Mouse (Mus musculus) lung, embryonic 14.5 days (tissue): ENCODE data around the gene Gucd1. TPM values are rescaled to one million over a fixed set of nuclear protein-coding genes. Genes with fewer than 3 reads are reported as not detected.

Source experiments
- ATAC-seq: fragments of 200-750 bp; cut with Nextera tagmentation; 2 replicates; pipeline ENCODE4 v1.8.0; 2017; ENCODE audit warnings: mild to moderate bottlenecking, moderate TSS enrichment, moderate library complexity; ENCODE audit not compliant: insufficient read depth
- DNase-seq: peaks from one replicate; pipeline ENCODE4 v3.0.0-alpha.2; 2015
- H3K27ac ChIP-seq: fragments of 300-500 bp; sonication (generic); 2 replicates; pipeline ENCODE4 v1.5.1; 2014; ENCODE audit warnings: low read depth, mild to moderate bottlenecking, moderate library complexity
- H3K27me3 ChIP-seq: fragments of 300-500 bp; sonication (generic); 2 replicates; pipeline ENCODE4 v1.6.1; 2014; ENCODE audit warnings: low read length, control low read depth; ENCODE audit not compliant: insufficient read depth
- H3K36me3 ChIP-seq: fragments of 300-500 bp; sonication (generic); 2 replicates; pipeline ENCODE4 v1.6.1; 2014; ENCODE audit warnings: control low read depth; ENCODE audit not compliant: insufficient read depth
- H3K4me1 ChIP-seq: fragments of 300-500 bp; sonication (generic); 2 replicates; pipeline ENCODE4 v1.6.1; 2014; ENCODE audit warnings: antibody characterized with exemption, control low read depth; ENCODE audit not compliant: insufficient read depth
- H3K4me2 ChIP-seq: fragments of 300-500 bp; sonication (generic); 2 replicates; pipeline ENCODE4 v1.6.1; 2014; ENCODE audit warnings: mild to moderate bottlenecking
- H3K4me3 ChIP-seq: fragments of 300-500 bp; sonication (generic); 2 replicates; pipeline ENCODE4 v1.5.1; 2014; ENCODE audit warnings: low read depth, low read length
- H3K9ac ChIP-seq: fragments of 300-500 bp; sonication (generic); 2 replicates; pipeline ENCODE4 v1.6.1; 2014
- H3K9me3 ChIP-seq: fragments of 300-500 bp; sonication (generic); 2 replicates; pipeline ENCODE4 v1.6.1; 2016; ENCODE audit warnings: low read depth, low read length, control low read depth
- CTCF ChIP-seq: IDR thresholded peaks from 2 replicates; pipeline ENCODE4 v1.5.1; 2016; ENCODE audit warnings: antibody characterized with exemption, low read depth
- WGBS: fragments of 180-500 bp; shearing (Covaris S2); extraction: QIAGEN DNeasy Blood & Tissue Kit; methylation state at CpG from one replicate; pipeline ENCODE4 v1.1.7; 2014; 5-methylcytosine and 5-hydroxymethylcytosine counted together
- polyA plus RNA-seq: library from polyadenylated mRNA; unstranded; fragments of >200 nt; fragmentation: Nextera tagmentation; extraction: Ambion mirVana; gene quantifications from 2 replicates; pipeline ENCODE4 v1.2.1, GENCODE M21; 2014

Gucd1 gene
- polyA plus RNA-seq, 1 experiment from 2014 or later: 32.6 TPM

DNA sequence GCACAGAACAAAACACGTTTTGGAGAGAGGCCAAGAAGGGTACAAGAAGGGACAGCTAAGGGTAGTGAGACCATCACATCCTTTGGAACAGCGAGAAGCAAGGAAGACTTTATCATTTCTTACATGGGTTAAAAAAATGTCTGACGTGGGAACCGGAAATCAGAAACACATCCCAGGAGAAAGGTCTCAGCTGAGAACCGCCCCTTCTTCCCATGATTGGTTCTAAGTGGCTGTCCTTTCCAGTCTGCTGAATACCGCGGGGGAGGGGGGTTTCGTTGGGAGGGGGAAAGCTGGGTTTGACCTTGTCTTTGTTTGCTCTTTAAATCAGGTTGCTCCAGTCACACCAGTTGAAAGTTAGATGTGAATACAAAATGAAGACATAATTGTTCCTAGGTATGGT lies 72.7 kb downstream of the Gucd1 start:
- Histone ChIP-seq H3K9ac (no peak overlapping the region), H3K4me2 (no peak overlapping the region), H3K4me1 (peaks cover 7% of the 10 kb centered on the region), H3K36me3 (no peaks in the 10 kb centered on the region), H3K27me3 (no peaks in the 10 kb centered on the region), H3K27ac (no peak overlapping the region), H3K4me3 (no peak overlapping the region), H3K9me3 (no peaks in the 10 kb centered on the region)
- TF ChIP-seq CTCF: no peak
- 38% methylated on average over 8 of the region's 8 CpGs for WGBS
- ATAC-seq (no peak), DNase-seq (no peak)

DNA sequence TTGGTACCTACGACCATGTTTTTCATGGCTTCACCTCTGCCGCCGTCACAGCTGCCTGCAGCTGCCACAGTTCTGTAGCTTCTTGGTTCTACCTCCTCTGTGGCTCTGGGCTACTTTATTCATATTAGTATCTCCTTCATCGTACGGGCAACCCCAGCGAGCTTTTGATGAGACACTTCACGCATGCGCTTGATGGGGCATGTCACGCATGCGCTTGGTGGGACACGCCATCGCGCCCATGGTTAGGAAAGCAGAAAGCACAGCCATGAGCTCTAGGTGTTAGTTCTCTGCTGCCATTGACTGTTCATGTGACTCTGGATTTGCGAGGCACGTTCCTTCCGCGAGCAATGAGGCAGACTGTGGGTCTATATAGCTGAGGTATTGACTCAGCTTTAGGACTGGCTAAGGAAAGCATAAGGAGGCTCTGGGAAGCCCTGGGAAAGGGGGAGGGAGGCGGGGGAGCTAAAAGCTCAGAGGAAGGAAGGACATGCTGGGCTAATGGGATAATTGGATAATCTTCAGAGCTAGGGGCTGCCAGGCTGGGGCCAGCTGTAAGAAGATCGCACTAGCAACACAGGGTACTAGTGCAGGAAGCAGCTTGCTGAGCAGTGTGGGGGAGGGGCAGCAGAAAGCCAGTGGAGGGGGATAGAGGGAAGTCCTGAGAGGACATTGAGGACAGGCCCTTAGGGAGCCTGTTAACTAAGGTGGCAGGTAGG lies 73.5 kb downstream of the Gucd1 start:
- Histone ChIP-seq H3K4me3 (no peak overlapping the region), H3K4me2 (no peak overlapping the region), H3K4me1 (peaks cover 7% of the 10 kb centered on the region), H3K9me3 (no peaks in the 10 kb centered on the region), H3K9ac (no peak overlapping the region), H3K27ac (peak overlapping the region; percentile 36; the same call in 1 of the 2 replicates), H3K27me3 (no peaks in the 10 kb centered on the region), H3K36me3 (no peaks in the 10 kb centered on the region)
- WGBS: 70% methylated on average over 19 of the region's 19 CpGs
- DNase-seq: peak; percentile 52
- TF ChIP-seq CTCF: no peak
- ATAC-seq: peak; percentile 39; the same call in 1 of the 2 replicates

DNA sequence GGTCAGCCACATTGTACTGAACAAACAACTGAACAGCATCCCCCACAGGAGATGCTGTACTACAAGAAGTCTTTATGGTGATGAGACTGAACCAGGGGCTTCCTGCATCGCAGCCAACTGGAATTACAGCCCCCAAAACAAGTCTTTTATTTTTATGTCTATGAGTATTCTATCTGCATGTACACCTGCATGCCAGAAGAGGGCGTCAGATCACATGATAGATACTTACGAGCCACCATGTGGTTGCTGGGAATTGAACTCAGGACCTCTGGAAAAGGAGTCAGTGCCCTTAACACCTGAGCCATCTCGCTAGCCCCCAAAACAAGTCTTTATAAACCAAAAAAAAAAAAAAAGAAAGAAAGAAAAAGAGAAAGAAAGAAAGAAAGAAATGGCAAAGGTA lies 74.8 kb downstream of the Gucd1 start:
- TF ChIP-seq CTCF: peak; percentile 36; the same call in 1 of the 2 replicates
- H3K4me2 ChIP-seq: no peak overlapping the region
- no peak overlapping the region for H3K9ac ChIP-seq
- peaks cover 7% of the 10 kb centered on the region for H3K4me1 ChIP-seq
- H3K27me3 ChIP-seq: no peaks in the 10 kb centered on the region
- ATAC-seq (no peak), DNase-seq (no peak)
- no peak overlapping the region for H3K27ac ChIP-seq
- no peaks in the 10 kb centered on the region for H3K36me3 ChIP-seq
- H3K9me3 ChIP-seq: no peaks in the 10 kb centered on the region
- no peak overlapping the region for H3K4me3 ChIP-seq
- 78% methylated on average over 4 of the region's 4 CpGs for WGBS

DNA sequence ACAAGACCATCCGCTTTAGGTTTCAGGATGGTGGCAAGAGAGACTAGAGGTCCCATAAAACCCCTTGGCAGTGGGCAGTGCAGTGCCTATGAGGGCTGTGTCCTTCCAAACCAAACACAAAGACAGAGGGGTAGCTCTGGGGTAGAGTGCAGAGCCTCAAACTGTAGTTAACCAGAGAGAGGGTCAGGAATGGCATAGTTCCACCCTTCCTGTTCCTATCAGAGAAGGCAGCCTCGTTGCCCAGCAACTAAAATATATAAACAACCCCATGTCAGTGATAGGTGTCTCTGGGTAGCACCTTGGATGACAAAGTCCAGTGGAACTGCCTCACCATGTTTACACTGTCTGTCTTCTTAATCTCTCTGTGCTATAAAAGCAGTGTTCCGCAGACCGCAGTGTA lies 76.0 kb downstream of the Gucd1 start:
- TF ChIP-seq CTCF: no peak
- Histone ChIP-seq H3K4me2 (no peak overlapping the region), H3K27ac (no peak overlapping the region), H3K9me3 (no peaks in the 10 kb centered on the region), H3K4me3 (no peak overlapping the region), H3K9ac (no peak overlapping the region), H3K36me3 (no peaks in the 10 kb centered on the region), H3K4me1 (peaks cover 7% of the 10 kb centered on the region), H3K27me3 (no peaks in the 10 kb centered on the region)
- 51% methylated on average over 4 of the region's 4 CpGs for WGBS
- no peak for DNase-seq
- ATAC-seq: no peak

DNA sequence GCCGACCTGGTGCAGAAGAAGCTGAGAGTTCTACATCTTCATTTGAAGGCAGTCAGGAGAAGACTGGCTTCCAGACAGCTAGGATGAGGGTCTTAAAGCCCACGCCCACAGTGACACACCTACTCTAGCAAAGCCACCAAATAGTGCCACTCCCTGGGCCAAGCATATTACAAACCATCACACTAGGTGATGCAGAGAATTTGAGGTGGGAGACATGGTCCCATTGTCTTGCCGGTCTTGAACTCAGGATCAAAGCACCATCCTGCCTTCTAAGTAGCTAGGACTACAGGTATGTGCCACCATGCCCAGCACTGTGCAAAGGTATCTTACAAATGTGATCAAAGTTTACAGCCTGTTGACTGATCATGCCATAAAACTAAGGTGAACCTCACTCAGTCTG lies 77.0 kb downstream of the Gucd1 start:
- Histone ChIP-seq H3K4me1 (peaks cover 7% of the 10 kb centered on the region), H3K9ac (no peak overlapping the region), H3K4me2 (no peak overlapping the region), H3K27ac (no peak overlapping the region), H3K36me3 (no peaks in the 10 kb centered on the region), H3K4me3 (no peak overlapping the region), H3K27me3 (no peaks in the 10 kb centered on the region), H3K9me3 (no peaks in the 10 kb centered on the region)
- 77% methylated on average over 3 of the region's 3 CpGs for WGBS
- TF ChIP-seq CTCF: no peak
- DNase-seq (no peak), ATAC-seq (no peak)

DNA sequence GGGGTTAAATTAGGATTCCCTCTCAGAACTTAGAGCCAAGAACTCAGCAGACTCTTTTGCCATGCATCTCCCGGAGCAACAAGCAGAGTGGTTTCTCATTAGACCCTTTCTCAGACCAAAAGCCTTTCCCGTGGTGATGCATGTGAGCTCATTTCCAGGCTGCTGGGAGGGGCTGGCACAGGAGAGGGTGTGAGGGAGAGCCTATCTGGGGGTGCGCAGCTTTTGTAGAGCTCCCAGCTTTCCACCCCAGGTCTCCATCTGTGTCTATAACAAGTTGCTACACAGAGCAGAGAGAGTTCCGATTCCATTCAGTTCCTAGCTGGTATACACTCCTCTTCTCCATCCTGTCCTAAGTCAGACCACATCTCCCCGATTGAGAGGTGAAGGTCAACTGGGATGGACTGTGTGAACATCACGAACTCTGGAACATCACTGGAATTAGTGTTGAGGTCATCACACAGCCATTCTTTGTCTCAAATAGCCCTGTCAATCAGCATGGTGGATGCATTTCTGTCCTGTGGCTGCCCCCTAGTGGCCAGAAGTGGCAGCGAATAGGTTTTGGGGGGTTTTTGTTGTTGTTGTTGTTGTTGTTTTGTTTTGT lies 78.5 kb downstream of the Gucd1 start:
- no peak overlapping the region for H3K4me2 ChIP-seq
- TF ChIP-seq CTCF: peak; percentile 89
- no peak overlapping the region for H3K27ac ChIP-seq
- no peaks in the 10 kb centered on the region; the same call in 1 of the 2 replicates for H3K4me1 ChIP-seq
- DNase-seq: peak; percentile 57
- no peak overlapping the region for H3K4me3 ChIP-seq
- H3K9ac ChIP-seq: no peak overlapping the region
- H3K36me3 ChIP-seq: no peaks in the 10 kb centered on the region
- H3K9me3 ChIP-seq: no peaks in the 10 kb centered on the region
- no peaks in the 10 kb centered on the region for H3K27me3 ChIP-seq
- ATAC-seq: peak; percentile 33; the same call in 1 of the 2 replicates
- 41% methylated on average over 7 of the region's 7 CpGs for WGBS

DNA sequence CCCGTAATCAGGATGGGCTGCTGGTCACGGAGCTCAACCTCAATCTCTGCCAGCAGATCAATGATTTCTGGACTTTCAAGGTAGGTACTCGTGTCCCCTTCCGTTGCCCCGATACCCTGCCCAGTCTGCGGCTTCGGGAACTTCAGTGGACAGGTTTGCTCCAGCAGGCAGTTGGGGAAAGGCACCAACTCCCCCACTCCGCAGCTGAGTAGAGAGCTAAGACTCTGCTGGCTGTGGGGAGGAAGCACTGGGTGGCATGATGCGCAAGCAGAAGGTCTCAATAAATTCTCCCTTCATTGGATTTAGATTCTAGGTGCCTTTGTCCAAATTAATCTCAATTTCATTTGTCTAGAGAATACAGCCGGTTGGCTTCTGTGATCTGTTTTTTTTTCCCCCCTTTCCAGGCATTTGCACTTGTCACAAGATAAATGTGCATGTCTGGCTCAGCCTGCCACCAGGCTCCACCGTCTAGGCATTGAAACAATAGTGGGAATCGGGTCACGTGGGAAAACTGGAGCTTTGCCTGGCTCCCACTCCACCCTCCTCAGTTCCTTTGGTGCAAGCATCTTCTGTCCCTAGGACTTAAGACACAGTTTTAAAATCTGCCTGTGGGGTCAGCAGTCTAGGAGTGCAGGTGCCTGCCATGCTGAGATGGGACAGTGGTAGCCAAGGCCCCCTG lies 79.5 kb downstream of the Gucd1 start:
- 59% methylated on average over 13 of the region's 13 CpGs for WGBS

More for the DNA sequence above, 79.5 kb downstream of the Gucd1 start:
- no peaks in the 10 kb centered on the region for H3K27me3 ChIP-seq
- no peak for TF ChIP-seq CTCF
- no peak overlapping the region for H3K4me3 ChIP-seq
- H3K4me1 ChIP-seq: no peaks in the 10 kb centered on the region
- H3K27ac ChIP-seq: no peak overlapping the region
- DNase-seq: peak; percentile 76
- H3K9me3 ChIP-seq: no peaks in the 10 kb centered on the region
- no peak overlapping the region for H3K9ac ChIP-seq
- no peak overlapping the region for H3K4me2 ChIP-seq
- H3K36me3 ChIP-seq: no peaks in the 10 kb centered on the region
- no peak for ATAC-seq
